Mouse (Mus musculus): ENCODE results near the gene Atg13.

GRCm38 (mm10) chr2:91695436-91696224 is 14.7 kb downstream of the Atg13 start:
- TF ChIP-seq CTCF (IDR thresholded peaks at IDR 0.05; ENCODE audit: extremely low read depth, insufficient read length, insufficient replicate concordance, low read depth, low read length): no peak
- no peak for TF ChIP-seq POLR2A (IDR thresholded peaks at IDR 0.05; ENCODE audit: low read depth, low read length)
